Mouse (Mus musculus): ENCODE results near the gene Hcls1.

DNA sequence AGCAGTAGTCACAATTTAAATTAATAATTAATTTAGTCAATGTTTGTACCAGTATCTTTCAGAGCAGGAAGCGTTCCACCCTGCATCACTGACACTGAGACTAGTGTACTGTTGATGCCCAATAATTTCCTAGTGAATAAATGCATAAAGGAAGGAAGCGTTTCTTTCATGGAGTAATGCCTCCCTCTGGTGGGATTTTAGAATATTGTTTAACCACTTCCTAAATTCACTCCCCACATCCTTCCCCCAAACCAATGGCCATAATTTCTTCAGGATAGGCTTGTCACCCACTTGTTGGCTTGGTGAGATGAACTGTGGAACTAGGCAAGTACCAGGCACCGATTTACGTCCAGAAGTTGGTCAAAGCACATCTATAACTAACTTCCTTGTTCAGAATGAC is 75.6 kb downstream of the Hcls1 start:
- TF ChIP-seq EP300 (IDR thresholded peaks at IDR 0.05; ENCODE audit: low read depth) = no peak
- TF ChIP-seq CTCF (IDR thresholded peaks at IDR 0.05; ENCODE audit: low read depth) = peak; percentile 55
